Mouse (Mus musculus): Measurements from ENCODE around the gene Gm42906. TPM values are rescaled to one million over a fixed set of nuclear protein-coding genes. Genes with fewer than 3 reads are reported as not detected.

Gene Gm42906
- polyA plus RNA-seq, 1 experiment from 2014 or later = 0.66 TPM

DNA sequence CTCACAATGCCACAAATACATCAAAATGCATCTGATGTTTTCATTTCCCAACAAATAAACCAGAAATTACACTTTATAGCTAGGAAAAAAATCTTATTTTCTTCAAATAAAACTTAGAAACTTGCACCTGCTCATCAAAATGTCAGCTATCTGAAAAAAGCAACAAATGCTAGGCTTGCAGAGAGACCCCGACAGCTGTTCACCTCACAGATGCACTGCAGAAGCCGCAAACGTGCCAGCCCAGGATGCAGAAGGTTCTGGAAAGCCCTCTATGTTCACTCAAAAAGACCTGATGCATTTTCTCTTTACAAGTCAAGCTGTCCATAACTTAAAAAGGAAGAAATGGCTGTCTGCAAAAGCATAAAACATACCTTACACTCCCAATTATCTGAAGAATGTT is 214.9 kb downstream of the Gm42906 start:
- Histone ChIP-seq H3K27me3 (replicated peaks; ENCODE audit: insufficient read depth, low read length) (no peaks in the 10 kb centered on the region), H3K4me3 (ENCODE audit: low read depth, low read length) (no peak overlapping the region), H3K9ac (replicated peaks; ENCODE audit: low read depth) (no peak overlapping the region), H3K4me2 (replicated peaks; ENCODE audit: low read depth, low read length) (no peak overlapping the region), H3K36me3 (ENCODE audit: insufficient read depth, low read length) (no peaks in the 10 kb centered on the region), H3K4me1 (ENCODE audit: insufficient read depth, low read depth, low read length) (no peaks in the 10 kb centered on the region), H3K9me3 (ENCODE audit: low read length) (no peaks in the 10 kb centered on the region), H3K27ac (ENCODE audit: low read length) (no peak overlapping the region)
- DNase-seq (ENCODE audit: low spot score) (no peak), ATAC-seq (no peak)
- 76% methylated on average over 3 of the region's 3 CpGs for WGBS
- TF ChIP-seq EP300 (IDR thresholded peaks at IDR 0.05) = no peak
- no peak for TF ChIP-seq CTCF (IDR thresholded peaks at IDR 0.05)

DNA sequence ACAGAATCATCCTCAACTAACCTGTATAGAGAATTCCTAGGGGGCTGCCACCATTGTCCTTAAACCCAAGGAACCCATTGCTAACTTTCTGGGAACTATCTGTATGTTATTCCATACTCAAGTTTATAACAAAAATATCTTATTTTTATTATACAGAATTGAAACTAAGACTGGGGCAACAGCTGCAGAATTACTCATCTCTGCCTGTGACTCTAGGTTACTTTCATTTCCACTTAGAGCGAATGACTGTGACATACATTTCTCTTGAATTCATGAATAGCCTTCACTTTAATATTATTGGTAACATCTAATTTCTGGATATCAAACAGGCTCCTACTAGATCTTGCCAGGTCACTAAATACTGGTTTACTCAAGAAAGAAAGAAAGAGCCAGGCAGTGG is 217.1 kb downstream of the Gm42906 start:
- Histone ChIP-seq H3K9me3 (ENCODE audit: low read length) (no peaks in the 10 kb centered on the region), H3K4me3 (ENCODE audit: low read depth, low read length) (no peak overlapping the region), H3K27ac (ENCODE audit: low read length) (no peak overlapping the region), H3K9ac (replicated peaks; ENCODE audit: low read depth) (no peak overlapping the region), H3K4me1 (ENCODE audit: insufficient read depth, low read depth, low read length) (no peaks in the 10 kb centered on the region), H3K4me2 (replicated peaks; ENCODE audit: low read depth, low read length) (no peak overlapping the region), H3K36me3 (ENCODE audit: insufficient read depth, low read length) (no peaks in the 10 kb centered on the region), H3K27me3 (replicated peaks; ENCODE audit: insufficient read depth, low read length) (no peaks in the 10 kb centered on the region)
- ATAC-seq (no peak), DNase-seq (ENCODE audit: low spot score) (no peak)
- 95% methylated on average over 1 of the region's 1 CpGs for WGBS
- TF ChIP-seq EP300 (IDR thresholded peaks at IDR 0.05) (no peak), CTCF (IDR thresholded peaks at IDR 0.05) (no peak)

DNA sequence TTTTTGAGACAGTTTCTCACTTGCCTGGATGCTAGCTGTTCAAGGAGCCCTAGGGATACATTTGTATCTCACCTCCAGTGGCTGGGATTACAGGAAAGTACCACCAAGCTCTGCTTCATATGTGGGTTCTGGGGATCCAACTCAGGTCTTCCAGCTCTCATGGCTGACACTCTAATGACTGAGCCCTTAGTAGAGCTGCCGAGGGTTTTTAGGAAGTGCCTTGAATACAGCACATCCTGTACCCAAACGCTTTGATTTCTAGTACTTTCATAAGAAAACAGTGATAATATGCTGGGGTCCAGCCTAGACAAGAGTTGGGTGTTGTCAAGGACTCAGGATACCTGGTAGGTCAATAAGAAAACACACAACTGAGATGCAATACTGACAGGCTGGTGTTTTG is 217.9 kb downstream of the Gm42906 start:
- TF ChIP-seq EP300 (IDR thresholded peaks at IDR 0.05) (no peak), CTCF (IDR thresholded peaks at IDR 0.05) (no peak)
- H3K4me2 ChIP-seq (replicated peaks; ENCODE audit: low read depth, low read length) = no peak overlapping the region
- H3K9me3 ChIP-seq (ENCODE audit: low read length) = no peaks in the 10 kb centered on the region
- H3K27me3 ChIP-seq (replicated peaks; ENCODE audit: insufficient read depth, low read length) = no peaks in the 10 kb centered on the region
- no peaks in the 10 kb centered on the region for H3K4me1 ChIP-seq (ENCODE audit: insufficient read depth, low read depth, low read length)
- H3K4me3 ChIP-seq (ENCODE audit: low read depth, low read length) = no peak overlapping the region
- no peak for ATAC-seq
- H3K27ac ChIP-seq (ENCODE audit: low read length) = no peak overlapping the region
- WGBS = 63% methylated on average over 2 of the region's 2 CpGs
- H3K36me3 ChIP-seq (ENCODE audit: insufficient read depth, low read length) = no peaks in the 10 kb centered on the region
- no peak overlapping the region for H3K9ac ChIP-seq (replicated peaks; ENCODE audit: low read depth)
- DNase-seq (ENCODE audit: low spot score) = no peak

DNA sequence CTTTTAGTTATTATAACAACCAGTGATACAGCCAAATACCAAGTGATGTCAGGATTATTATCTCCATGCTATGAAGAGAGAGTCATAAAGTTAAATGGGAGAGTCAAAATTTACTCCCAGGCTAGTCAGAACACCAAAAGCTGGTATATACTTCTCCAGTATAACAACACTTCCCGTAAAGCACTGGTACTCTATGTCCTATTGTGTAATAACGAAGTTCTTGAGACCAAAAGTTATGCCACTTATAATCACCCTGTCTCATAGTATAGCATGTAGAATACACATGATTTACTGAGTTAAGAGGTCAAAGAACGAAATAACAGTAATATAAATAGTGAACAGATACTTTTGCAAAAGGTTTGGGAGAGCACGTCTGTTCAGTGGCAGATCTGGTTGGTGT is 222.9 kb downstream of the Gm42906 start:
- DNase-seq (ENCODE audit: low spot score) (peak; percentile 26), ATAC-seq (peak; percentile 47; the same call in 1 of the 2 replicates)
- no peak overlapping the region for H3K4me3 ChIP-seq (ENCODE audit: low read depth, low read length)
- peak; percentile 95 for TF ChIP-seq EP300 (IDR thresholded peaks at IDR 0.05)
- no peak for TF ChIP-seq CTCF (IDR thresholded peaks at IDR 0.05)
- no peaks in the 10 kb centered on the region for H3K9me3 ChIP-seq (ENCODE audit: low read length)
- no peak overlapping the region for H3K27ac ChIP-seq (ENCODE audit: low read length)
- no peak overlapping the region for H3K9ac ChIP-seq (replicated peaks; ENCODE audit: low read depth)
- 62% methylated on average over 4 of the region's 4 CpGs for WGBS
- no peaks in the 10 kb centered on the region for H3K36me3 ChIP-seq (ENCODE audit: insufficient read depth, low read length)
- H3K4me2 ChIP-seq (replicated peaks; ENCODE audit: low read depth, low read length) = no peak overlapping the region
- no peaks in the 10 kb centered on the region for H3K27me3 ChIP-seq (replicated peaks; ENCODE audit: insufficient read depth, low read length)
- H3K4me1 ChIP-seq (ENCODE audit: insufficient read depth, low read depth, low read length) = no peaks in the 10 kb centered on the region

DNA sequence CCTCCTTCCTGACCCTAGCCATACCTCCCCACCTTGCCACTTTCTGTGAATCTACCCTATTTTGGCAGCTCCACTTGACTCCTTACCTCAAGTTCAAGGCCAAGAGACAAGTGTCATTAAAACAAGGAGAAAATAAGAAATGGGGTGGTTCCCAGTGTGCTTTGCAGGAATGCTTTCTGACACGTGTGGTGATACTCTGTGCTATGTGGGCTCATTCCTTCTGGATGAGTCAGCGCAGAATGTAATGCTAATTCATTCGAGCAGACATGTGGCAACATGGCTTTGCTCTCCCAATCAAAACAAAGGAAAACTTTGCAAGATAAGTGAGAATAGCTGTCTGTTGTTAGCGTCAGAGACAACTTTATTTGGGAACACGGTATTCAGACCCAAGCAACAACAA is 225.0 kb downstream of the Gm42906 start:
- ATAC-seq (peak; percentile 90), DNase-seq (ENCODE audit: low spot score) (peak; percentile 88)
- TF ChIP-seq CTCF (IDR thresholded peaks at IDR 0.05) = no peak
- peak; percentile 94 for TF ChIP-seq EP300 (IDR thresholded peaks at IDR 0.05)

DNA sequence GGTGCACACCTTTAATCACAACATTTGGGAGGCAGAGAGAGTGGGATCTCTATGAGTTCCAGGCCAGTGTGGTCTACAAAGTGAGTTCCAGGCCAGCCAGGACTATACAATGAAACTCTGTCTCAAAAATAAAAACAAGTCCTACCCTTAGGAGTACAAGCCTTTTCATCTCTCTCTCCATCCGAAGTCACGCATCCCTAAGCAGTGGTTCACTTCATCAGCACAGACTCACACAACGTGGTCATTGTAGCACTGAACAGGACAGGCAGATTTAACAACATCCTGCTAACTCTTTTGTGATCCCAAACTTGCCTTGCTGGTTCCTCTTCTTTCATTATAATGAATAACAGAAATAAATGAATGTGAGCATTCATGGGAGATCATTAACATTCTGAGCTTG is 226.7 kb downstream of the Gm42906 start:
- Histone ChIP-seq H3K9me3 (ENCODE audit: low read length) (no peaks in the 10 kb centered on the region), H3K9ac (replicated peaks; ENCODE audit: low read depth) (no peak overlapping the region), H3K4me2 (replicated peaks; ENCODE audit: low read depth, low read length) (no peak overlapping the region), H3K36me3 (ENCODE audit: insufficient read depth, low read length) (no peaks in the 10 kb centered on the region), H3K4me3 (ENCODE audit: low read depth, low read length) (no peak overlapping the region), H3K4me1 (ENCODE audit: insufficient read depth, low read depth, low read length) (no peaks in the 10 kb centered on the region), H3K27me3 (replicated peaks; ENCODE audit: insufficient read depth, low read length) (no peaks in the 10 kb centered on the region), H3K27ac (ENCODE audit: low read length) (no peak overlapping the region)
- TF ChIP-seq EP300 (IDR thresholded peaks at IDR 0.05) (no peak), CTCF (IDR thresholded peaks at IDR 0.05) (no peak)
- no peak for ATAC-seq
- 88% methylated on average over 3 of the region's 3 CpGs for WGBS
- no peak for DNase-seq (ENCODE audit: low spot score)

More for the DNA sequence above, 225.0 kb downstream of the Gm42906 start:
- Histone ChIP-seq H3K27ac (ENCODE audit: low read length) (peak overlapping the region; percentile 34), H3K36me3 (ENCODE audit: insufficient read depth, low read length) (no peaks in the 10 kb centered on the region), H3K27me3 (replicated peaks; ENCODE audit: insufficient read depth, low read length) (no peaks in the 10 kb centered on the region), H3K9ac (replicated peaks; ENCODE audit: low read depth) (no peak overlapping the region), H3K4me3 (ENCODE audit: low read depth, low read length) (no peak overlapping the region), H3K4me2 (replicated peaks; ENCODE audit: low read depth, low read length) (no peak overlapping the region), H3K4me1 (ENCODE audit: insufficient read depth, low read depth, low read length) (no peaks in the 10 kb centered on the region), H3K9me3 (ENCODE audit: low read length) (no peaks in the 10 kb centered on the region)
- WGBS = 28% methylated on average over 5 of the region's 5 CpGs

DNA sequence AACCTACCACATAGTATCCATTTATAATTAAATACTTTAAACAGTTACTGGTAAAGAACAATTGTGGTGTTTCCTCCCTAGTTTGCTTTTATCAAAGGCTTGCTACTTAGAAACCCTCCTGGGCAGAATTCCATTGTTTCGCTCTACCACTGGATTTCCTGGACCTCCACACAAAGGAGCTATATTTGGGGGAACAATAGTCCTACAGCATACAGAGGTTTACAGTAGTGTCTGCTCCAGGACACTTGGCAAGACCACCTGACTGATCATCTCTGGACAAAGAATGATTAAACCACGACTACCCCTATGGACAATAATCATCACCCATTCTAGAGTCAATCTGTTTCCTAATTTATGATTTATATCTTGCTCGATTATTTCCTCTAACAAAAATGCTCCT is 228.7 kb downstream of the Gm42906 start:
- DNase-seq (ENCODE audit: low spot score) = peak; percentile 27
- Histone ChIP-seq H3K27me3 (replicated peaks; ENCODE audit: insufficient read depth, low read length) (no peaks in the 10 kb centered on the region), H3K4me1 (ENCODE audit: insufficient read depth, low read depth, low read length) (no peaks in the 10 kb centered on the region; the same call in 1 of the 2 replicates), H3K4me3 (ENCODE audit: low read depth, low read length) (no peak overlapping the region), H3K9ac (replicated peaks; ENCODE audit: low read depth) (no peak overlapping the region), H3K9me3 (ENCODE audit: low read length) (no peaks in the 10 kb centered on the region), H3K27ac (ENCODE audit: low read length) (no peak overlapping the region), H3K4me2 (replicated peaks; ENCODE audit: low read depth, low read length) (no peak overlapping the region), H3K36me3 (ENCODE audit: insufficient read depth, low read length) (no peaks in the 10 kb centered on the region)
- TF ChIP-seq EP300 (IDR thresholded peaks at IDR 0.05) = no peak
- TF ChIP-seq CTCF (IDR thresholded peaks at IDR 0.05) = no peak
- 66% methylated on average over 3 of the region's 3 CpGs for WGBS
- no peak for ATAC-seq

Measured in lung, postnatal 0 days (tissue).